Mouse (Mus musculus) erythroblast, embryonic 14.5 days (primary cell): ENCODE data around the gene Sun2. TPM values are rescaled to one million over a fixed set of nuclear protein-coding genes. Genes with fewer than 3 reads are reported as not detected.

Source experiments
- H3K27me3 ChIP-seq: 2 replicates; pipeline ENCODE4 v1.6.1; 2012; ENCODE audit warnings: inconsistent platforms; ENCODE audit not compliant: control insufficient read depth
- H3K36me3 ChIP-seq: 2 replicates; pipeline ENCODE4 v1.6.1; 2012; ENCODE audit warnings: mild to moderate bottlenecking, inconsistent platforms; ENCODE audit not compliant: control insufficient read depth
- H3K4me1 ChIP-seq: 2 replicates; pipeline ENCODE4 v1.6.1; 2012; ENCODE audit warnings: inconsistent platforms; ENCODE audit not compliant: control insufficient read depth
- H3K4me3 ChIP-seq: replicated peaks from 2 replicates; pipeline ENCODE3; 2012; ENCODE audit warnings: moderate library complexity, mild to moderate bottlenecking, inconsistent platforms
- H3K9me3 ChIP-seq: 2 replicates; pipeline ENCODE4 v1.6.1; 2012; ENCODE audit warnings: low read length, inconsistent platforms, mixed read lengths; ENCODE audit not compliant: control insufficient read depth
- GATA1 ChIP-seq: IDR thresholded peaks from 2 replicates; pipeline ENCODE4 v1.6.1; 2012; ENCODE audit warnings: low read length, inconsistent platforms, mixed read lengths
- TAL1 ChIP-seq: IDR thresholded peaks from 3 replicates; pipeline ENCODE4 v1.6.1; 2012; ENCODE audit warnings: low read length, inconsistent platforms, mixed read lengths
- polyA plus RNA-seq: library from polyadenylated mRNA; stranded (reverse); fragments of >175 nt; gene quantifications from 2 replicates; pipeline ENCODE4 v1.2.3, GENCODE M21; 2012

The Sun2 gene
- polyA plus RNA-seq, 1 experiment: 4.2 TPM

- TF ChIP-seq TAL1 (no peak), GATA1 (no peak)
- Histone ChIP-seq H3K4me1 (peaks cover 86% of the 10 kb centered on the region), H3K9me3 (no peaks in the 10 kb centered on the region), H3K27me3 (no peaks in the 10 kb centered on the region), H3K36me3 (peaks cover 62% of the 10 kb centered on the region), H3K4me3 (peak overlapping the region; percentile 89)
Observed at GRCm38 (mm10) chr15:79693740-79694139, 48.6 kb downstream of the Sun2 start.

GRCm38 (mm10) chr15:79692334-79692733 lies 50.0 kb downstream of the Sun2 start:
- TF ChIP-seq TAL1: no peak
- no peak for TF ChIP-seq GATA1
- Histone ChIP-seq H3K4me1 (peaks cover 84% of the 10 kb centered on the region), H3K9me3 (no peaks in the 10 kb centered on the region)

DNA sequence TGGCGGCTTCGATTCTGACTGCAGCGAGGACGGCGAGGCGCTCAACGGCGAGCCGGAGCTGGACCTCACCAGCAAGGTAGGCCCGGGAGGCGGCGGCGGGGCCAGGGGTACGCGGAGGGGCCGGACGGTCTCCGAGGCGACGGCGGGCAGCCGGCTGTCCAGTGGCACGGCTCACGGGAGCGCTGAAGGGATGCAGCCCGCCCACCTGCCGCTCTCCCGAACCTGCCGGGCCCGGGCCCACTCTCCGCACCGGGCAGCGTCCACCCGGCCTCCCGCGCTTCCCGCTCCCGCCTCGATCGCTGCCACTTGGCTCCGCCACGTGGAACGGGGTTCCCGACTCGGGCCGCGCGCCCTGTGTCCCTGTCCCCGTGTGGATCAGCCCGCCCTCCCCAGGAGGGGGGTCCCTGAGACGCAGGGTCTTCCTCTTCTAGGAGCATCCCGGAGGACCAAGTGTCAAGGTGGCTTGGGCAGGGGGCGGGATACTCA lies 51.3 kb downstream of the Sun2 start:
- H3K4me3 ChIP-seq: peak overlapping the region; percentile 89
- H3K4me1 ChIP-seq: peaks cover 79% of the 10 kb centered on the region

More at GRCm38 (mm10) chr15:79692334-79692733, 50.0 kb downstream of the Sun2 start:
- peak overlapping the region; percentile 89 for H3K4me3 ChIP-seq
- H3K36me3 ChIP-seq: peaks cover 50% of the 10 kb centered on the region
- H3K27me3 ChIP-seq: no peaks in the 10 kb centered on the region

GRCm38 (mm10) chr15:79690426-79691022 lies 51.8 kb downstream of the Sun2 start, which contains the start of gene Gtpbp1:
Gtpbp1 (plus strand) TSS chr15:79690845.
- Histone ChIP-seq H3K9me3 (no peaks in the 10 kb centered on the region), H3K27me3 (no peaks in the 10 kb centered on the region), H3K4me3 (peak within 1 kb of the TSS; percentile 89), H3K4me1 (peaks cover 79% of the 10 kb centered on the region), H3K36me3 (peaks cover 34% of the 10 kb centered on the region)
- 0 out of 2 replicates have a peak, but pooled peaks have one; percentile 0 for TF ChIP-seq GATA1
- no peak for TF ChIP-seq TAL1

More for the DNA sequence above, 51.3 kb downstream of the Sun2 start:
- TF ChIP-seq TAL1 (no peak), GATA1 (no peak)
- peaks cover 40% of the 10 kb centered on the region for H3K36me3 ChIP-seq
- H3K27me3 ChIP-seq: no peaks in the 10 kb centered on the region
- no peaks in the 10 kb centered on the region for H3K9me3 ChIP-seq

- no peaks in the 10 kb centered on the region for H3K9me3 ChIP-seq
- H3K36me3 ChIP-seq: peaks cover 33% of the 10 kb centered on the region
- peak; percentile 24; the same call in 1 of the 2 replicates for TF ChIP-seq GATA1
- no peak for TF ChIP-seq TAL1
- H3K4me1 ChIP-seq: peaks cover 79% of the 10 kb centered on the region
- H3K4me3 ChIP-seq: peak overlapping the region; percentile 89
- H3K27me3 ChIP-seq: no peaks in the 10 kb centered on the region
Observed at GRCm38 (mm10) chr15:79689662-79690425, 52.5 kb downstream of the Sun2 start.

- no peak for TF ChIP-seq GATA1
- TF ChIP-seq TAL1: no peak
- peaks cover 33% of the 10 kb centered on the region for H3K36me3 ChIP-seq
- H3K27me3 ChIP-seq: no peaks in the 10 kb centered on the region
- H3K9me3 ChIP-seq: no peaks in the 10 kb centered on the region
- H3K4me3 ChIP-seq: peak overlapping the region; percentile 89
- peaks cover 79% of the 10 kb centered on the region for H3K4me1 ChIP-seq
Observed at GRCm38 (mm10) chr15:79688268-79688956, 53.9 kb downstream of the Sun2 start.

DNA sequence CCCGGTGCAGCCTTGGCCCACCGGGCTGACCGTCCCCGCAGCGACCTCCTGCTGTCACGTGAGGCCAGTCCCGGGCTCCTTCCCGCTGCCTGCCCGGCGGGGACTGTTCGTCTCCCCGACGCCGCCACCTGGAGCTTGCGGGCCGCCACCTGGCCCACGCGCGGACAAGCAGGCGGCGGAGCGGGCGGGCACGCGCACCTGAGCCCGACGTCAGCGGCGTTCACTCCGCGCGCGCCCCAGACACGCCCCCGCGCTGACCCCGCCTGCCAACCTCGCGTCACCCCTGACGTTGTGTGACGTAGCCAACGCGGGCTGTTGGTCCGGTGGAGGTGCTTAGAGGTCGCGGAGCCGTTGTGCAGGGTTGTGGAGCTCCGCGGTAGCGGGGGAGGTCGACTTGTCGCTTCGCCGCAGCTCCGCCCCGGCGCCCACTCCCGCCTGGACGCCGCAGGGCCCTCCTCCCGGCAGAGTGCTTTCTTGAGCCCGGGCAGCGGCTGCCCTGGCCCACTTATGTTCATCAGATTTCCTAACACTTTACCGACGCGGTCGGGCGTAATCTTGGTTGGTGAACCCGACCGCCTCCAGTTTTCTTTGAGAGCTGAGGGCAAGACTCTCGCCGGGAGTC lies 54.6 kb downstream of the Sun2 start, which contains the start of gene Josd1:
Josd1 (minus strand) TSS at position 274 of the 622 bp plus-strand sequence.
- no peaks in the 10 kb centered on the region for H3K9me3 ChIP-seq
- H3K27me3 ChIP-seq: no peaks in the 10 kb centered on the region
- H3K4me1 ChIP-seq: peaks cover 79% of the 10 kb centered on the region
- H3K36me3 ChIP-seq: peaks cover 31% of the 10 kb centered on the region
- TF ChIP-seq GATA1: no peak
- peak within 1 kb of the TSS; percentile 89 for H3K4me3 ChIP-seq

- H3K9me3 ChIP-seq: no peaks in the 10 kb centered on the region
- no peak for TF ChIP-seq GATA1
- no peak for TF ChIP-seq TAL1
- no peaks in the 10 kb centered on the region for H3K27me3 ChIP-seq
Observed at GRCm38 (mm10) chr15:79687175-79687574, 55.2 kb downstream of the Sun2 start.

More at GRCm38 (mm10) chr15:79687175-79687574, 55.2 kb downstream of the Sun2 start:
- peaks cover 35% of the 10 kb centered on the region for H3K36me3 ChIP-seq
- peaks cover 79% of the 10 kb centered on the region for H3K4me1 ChIP-seq
- peak overlapping the region; percentile 89 for H3K4me3 ChIP-seq
